Mouse (Mus musculus) adrenal gland, postnatal 36 days (tissue): ENCODE results near the gene Nppb. TPM values are rescaled to one million over a fixed set of nuclear protein-coding genes. Genes with fewer than 3 reads are reported as not detected.

Experiments
- DNase-seq, 2 experiments: peaks; one replicate each; pipeline ENCODE4 v3.0.0; 2021; ENCODE audit warnings: mixed read lengths in 1 of 2
- long read RNA-seq, 2 experiments: library from polyadenylated mRNA; stranded (forward); transcript quantifications; one replicate each; pipeline ENCODE4 v2.0.0; 2021; ENCODE audit warnings: borderline sequencing depth in 2 of 2
- total RNA-seq, 2 experiments: library from RNA; stranded (reverse); gene quantifications; 2 replicates each; pipeline ENCODE4 v1.2.3; 2021

Nppb gene
- 1 to 10 TPM in 1 of 2 experiments, not detected in 1; 2.9 TPM for total RNA-seq
- long read RNA-seq, experiment 1 = 0 reads
- long read RNA-seq, experiment 2 = 0 reads

- DNase-seq = peak; percentile 61 to 65
Measured at GRCm38 (mm10) chr4:147985205-147986132, at the start of gene Nppb. Nppb (plus strand) TSS chr4:147985788.

- no peak for DNase-seq
Measured at GRCm38 (mm10) chr4:147935904-147936303, 49.7 kb upstream of the Nppb start.

GRCm38 (mm10) chr4:147936331-147936954 lies 49.1 kb upstream of the Nppb start, which contains the start of gene Plod1:
Plod1 (minus strand) TSS chr4:147936767.
- DNase-seq = peak; percentile 92 to 95

- no peak for DNase-seq
Measured at GRCm38 (mm10) chr4:147937021-147937420, 48.6 kb upstream of the Nppb start.

- no peak for DNase-seq
Measured at GRCm38 (mm10) chr4:147937486-147937885, 48.1 kb upstream of the Nppb start.

GRCm38 (mm10) chr4:147938148-147939096 lies 47.2 kb upstream of the Nppb start:
- DNase-seq = peak in 1 of 2 experiments; percentile 50

- no peak for DNase-seq
Measured at GRCm38 (mm10) chr4:147940111-147940510, 45.5 kb upstream of the Nppb start.

- peak; percentile 87 for DNase-seq
Measured at GRCm38 (mm10) chr4:147940576-147941044, 45.0 kb upstream of the Nppb start, which contains the start of gene 2510039O18Rik. 2510039O18Rik (plus strand) TSS chr4:147940895.

GRCm38 (mm10) chr4:147941045-147942020 lies 44.3 kb upstream of the Nppb start:
- DNase-seq = peak in 1 of 2 experiments; percentile 46

GRCm38 (mm10) chr4:147943005-147943404 lies 42.6 kb upstream of the Nppb start:
- DNase-seq = no peak

GRCm38 (mm10) chr4:147947511-147947910 lies 38.1 kb upstream of the Nppb start:
- DNase-seq = no peak

GRCm38 (mm10) chr4:147953590-147953989 lies 32.0 kb upstream of the Nppb start:
- peak in 1 of 2 experiments; percentile 28 for DNase-seq

GRCm38 (mm10) chr4:147957141-147957540 lies 28.4 kb upstream of the Nppb start:
- peak; percentile 37 to 51 for DNase-seq

GRCm38 (mm10) chr4:147959881-147960831 lies 25.4 kb upstream of the Nppb start:
- peak; percentile 80 to 81 for DNase-seq

- no peak for DNase-seq
Measured at GRCm38 (mm10) chr4:147962781-147963180, 22.8 kb upstream of the Nppb start.

GRCm38 (mm10) chr4:147963623-147964022 lies 22.0 kb upstream of the Nppb start:
- no peak for DNase-seq

GRCm38 (mm10) chr4:147965712-147966111 lies 19.9 kb upstream of the Nppb start:
- DNase-seq = no peak

- DNase-seq = no peak
Measured at GRCm38 (mm10) chr4:147968816-147969215, 16.8 kb upstream of the Nppb start.

- DNase-seq = no peak
Measured at GRCm38 (mm10) chr4:147969337-147969736, 16.3 kb upstream of the Nppb start.
